Mouse (Mus musculus): ENCODE measurements around the gene Tnf. TPM values are rescaled to one million over a fixed set of nuclear protein-coding genes. Genes with fewer than 3 reads are reported as not detected.

The Tnf gene
- polyA plus RNA-seq, 1 experiment = 7.4 TPM

- 84% methylated on average over 7 of the region's 7 CpGs for WGBS
- Histone ChIP-seq H3K4me1 (ENCODE audit: control insufficient read depth, insufficient read depth, low read length) (no peaks in the 10 kb centered on the region), H3K4me3 (replicated peaks; ENCODE audit: control insufficient read depth, low read depth, low read length) (no peak overlapping the region), H3K27ac (ENCODE audit: control insufficient read depth, insufficient read depth, low read depth, low read length, poor library complexity) (no peak overlapping the region)
- TF ChIP-seq POLR2A (IDR thresholded peaks at IDR 0.05; ENCODE audit: borderline replicate concordance, control insufficient read depth, low read depth, low read length) (no peak), CTCF (IDR thresholded peaks at IDR 0.05; ENCODE audit: control insufficient read depth, insufficient read depth, low read length) (no peak)
These were observed 47.2 kb downstream of the Tnf start for GRCm38 (mm10) chr17:35154616-35155015.

DNA sequence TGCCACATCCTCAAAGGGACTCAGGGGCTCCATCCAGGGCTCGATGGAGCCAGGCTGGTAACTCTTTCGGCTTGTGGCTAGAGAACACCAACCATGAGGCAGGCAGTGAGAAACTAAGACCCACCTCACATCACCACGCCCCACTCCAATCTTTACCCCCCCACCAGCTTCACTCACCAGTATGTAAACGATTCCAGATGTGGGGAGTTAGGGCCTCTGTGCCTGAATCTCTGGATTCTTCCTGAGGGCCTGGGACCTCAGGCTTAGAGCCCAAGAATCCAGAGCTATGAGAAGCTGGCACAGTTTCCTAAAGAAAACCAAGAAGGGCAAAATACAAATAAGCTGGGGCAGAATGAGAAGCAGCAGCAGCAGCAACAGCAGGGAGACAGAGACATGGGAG is 47.9 kb downstream of the Tnf start:
- no peaks in the 10 kb centered on the region for H3K4me1 ChIP-seq (ENCODE audit: control insufficient read depth, insufficient read depth, low read length)
- no peak for TF ChIP-seq CTCF (IDR thresholded peaks at IDR 0.05; ENCODE audit: control insufficient read depth, insufficient read depth, low read length)
- TF ChIP-seq POLR2A (IDR thresholded peaks at IDR 0.05; ENCODE audit: borderline replicate concordance, control insufficient read depth, low read depth, low read length) = no peak
- 86% methylated on average over 4 of the region's 4 CpGs for WGBS
- H3K27ac ChIP-seq (ENCODE audit: control insufficient read depth, insufficient read depth, low read depth, low read length, poor library complexity) = no peak overlapping the region
- no peak overlapping the region for H3K4me3 ChIP-seq (replicated peaks; ENCODE audit: control insufficient read depth, low read depth, low read length)

GRCm38 (mm10) chr17:35153077-35153476 is 48.7 kb downstream of the Tnf start:
- H3K4me3 ChIP-seq (replicated peaks; ENCODE audit: control insufficient read depth, low read depth, low read length) = no peak overlapping the region
- TF ChIP-seq POLR2A (IDR thresholded peaks at IDR 0.05; ENCODE audit: borderline replicate concordance, control insufficient read depth, low read depth, low read length) = no peak
- TF ChIP-seq CTCF (IDR thresholded peaks at IDR 0.05; ENCODE audit: control insufficient read depth, insufficient read depth, low read length) = no peak
- 88% methylated on average over 9 of the region's 9 CpGs for WGBS
- no peaks in the 10 kb centered on the region for H3K4me1 ChIP-seq (ENCODE audit: control insufficient read depth, insufficient read depth, low read length)
- no peak overlapping the region for H3K27ac ChIP-seq (ENCODE audit: control insufficient read depth, insufficient read depth, low read depth, low read length, poor library complexity)

DNA sequence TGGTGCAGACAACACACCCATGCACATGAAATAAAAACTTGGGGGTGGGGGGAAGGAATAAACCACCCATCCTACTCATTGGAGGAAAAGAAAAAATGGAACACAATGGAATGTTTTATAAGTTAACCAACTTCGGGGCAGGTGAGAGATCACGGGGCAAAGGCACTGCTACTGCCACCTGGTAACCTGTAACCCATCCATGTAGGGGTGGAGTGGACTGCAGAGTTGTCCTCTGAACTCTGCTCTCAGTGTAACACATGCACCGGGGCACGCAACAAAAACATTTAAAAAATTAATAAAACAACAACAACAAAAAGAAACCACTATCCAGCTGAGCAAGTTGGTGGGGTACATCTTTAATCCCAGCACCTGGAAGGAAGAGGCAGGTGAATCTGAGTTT is 49.7 kb downstream of the Tnf start:
- TF ChIP-seq CTCF (IDR thresholded peaks at IDR 0.05; ENCODE audit: control insufficient read depth, insufficient read depth, low read length) (no peak), POLR2A (IDR thresholded peaks at IDR 0.05; ENCODE audit: borderline replicate concordance, control insufficient read depth, low read depth, low read length) (no peak)
- 91% methylated on average over 4 of the region's 4 CpGs for WGBS

More for the DNA sequence above, 49.7 kb downstream of the Tnf start:
- Histone ChIP-seq H3K4me3 (replicated peaks; ENCODE audit: control insufficient read depth, low read depth, low read length) (no peak overlapping the region), H3K27ac (ENCODE audit: control insufficient read depth, insufficient read depth, low read depth, low read length, poor library complexity) (no peak overlapping the region), H3K4me1 (ENCODE audit: control insufficient read depth, insufficient read depth, low read length) (no peaks in the 10 kb centered on the region)

Other genes with a start within 250 kb of the Tnf start
- 1.3 and 5.5 TPM in 2 replicates for gene Hspa1b, start 242.8 kb downstream of the Tnf start, polyA plus RNA-seq (2011; ENCODE audit: insufficient read depth, insufficient read length, low replicate concordance, missing spikeins)
- not detected in 2 replicates for gene Gm20481, start 232.1 kb downstream of the Tnf start, polyA plus RNA-seq (2011; ENCODE audit: insufficient read depth, insufficient read length, low replicate concordance, missing spikeins)
- gene Hspa1a, start 229.9 kb downstream of the Tnf start, polyA plus RNA-seq (2011; ENCODE audit: insufficient read depth, insufficient read length, low replicate concordance, missing spikeins) = 1.9 TPM in 1 of 2 replicates, not detected in the other
- gene Hspa1l, start 229.3 kb downstream of the Tnf start, polyA plus RNA-seq (2011; ENCODE audit: insufficient read depth, insufficient read length, low replicate concordance, missing spikeins) = not detected in 2 replicates
- 70.0 and 84.5 TPM in 2 replicates for gene Lsm2, start 220.1 kb downstream of the Tnf start, polyA plus RNA-seq (2011; ENCODE audit: insufficient read depth, insufficient read length, low replicate concordance, missing spikeins)
- gene Vars, start 201.0 kb downstream of the Tnf start, polyA plus RNA-seq (2011; ENCODE audit: insufficient read depth, insufficient read length, low replicate concordance, missing spikeins) = 117 and 158 TPM in 2 replicates
- gene Vwa7, start 185.4 kb downstream of the Tnf start, polyA plus RNA-seq (2011; ENCODE audit: insufficient read depth, insufficient read length, low replicate concordance, missing spikeins) = 0.77 and 1.2 TPM in 2 replicates
- gene Sapcd1, start 174.0 kb downstream of the Tnf start, polyA plus RNA-seq (2011; ENCODE audit: insufficient read depth, insufficient read length, low replicate concordance, missing spikeins) = 18.9 and 31.7 TPM in 2 replicates
- 12.1 and 17.2 TPM in 2 replicates for gene Msh5, start 155.3 kb downstream of the Tnf start, polyA plus RNA-seq (2011; ENCODE audit: insufficient read depth, insufficient read length, low replicate concordance, missing spikeins)
- gene Clic1, start 152.0 kb downstream of the Tnf start, polyA plus RNA-seq (2011; ENCODE audit: insufficient read depth, insufficient read length, low replicate concordance, missing spikeins) = 76.2 and 141 TPM in 2 replicates
- gene Ddah2, start 143.0 kb downstream of the Tnf start, polyA plus RNA-seq (2011; ENCODE audit: insufficient read depth, insufficient read length, low replicate concordance, missing spikeins) = 12.5 and 15.2 TPM in 2 replicates
- 1.6 and 1.7 TPM in 2 replicates for gene Ly6g6c, start 136.6 kb downstream of the Tnf start, polyA plus RNA-seq (2011; ENCODE audit: insufficient read depth, insufficient read length, low replicate concordance, missing spikeins)
- 16.5 and 35.6 TPM in 2 replicates for gene Mpig6b, start 135.8 kb downstream of the Tnf start, polyA plus RNA-seq (2011; ENCODE audit: insufficient read depth, insufficient read length, low replicate concordance, missing spikeins)
- gene Ly6g6e, start 125.1 kb downstream of the Tnf start, polyA plus RNA-seq (2011; ENCODE audit: insufficient read depth, insufficient read length, low replicate concordance, missing spikeins) = 1.3 TPM in 1 of 2 replicates, not detected in the other
- 9.2 and 26.2 TPM in 2 replicates for gene Ly6g6d, start 123.9 kb downstream of the Tnf start, polyA plus RNA-seq (2011; ENCODE audit: insufficient read depth, insufficient read length, low replicate concordance, missing spikeins)
- 14.3 and 53.1 TPM in 2 replicates for gene Ly6g6f, start 116.4 kb downstream of the Tnf start, polyA plus RNA-seq (2011; ENCODE audit: insufficient read depth, insufficient read length, low replicate concordance, missing spikeins)
- gene Abhd16a, start 112.7 kb downstream of the Tnf start, polyA plus RNA-seq (2011; ENCODE audit: insufficient read depth, insufficient read length, low replicate concordance, missing spikeins) = 48.7 and 73.1 TPM in 2 replicates
- not detected in 2 replicates for gene Ly6g5c, start 93.7 kb downstream of the Tnf start, polyA plus RNA-seq (2011; ENCODE audit: insufficient read depth, insufficient read length, low replicate concordance, missing spikeins)
- 3.4 and 4.7 TPM in 2 replicates for gene Ly6g5b, start 86.6 kb downstream of the Tnf start, polyA plus RNA-seq (2011; ENCODE audit: insufficient read depth, insufficient read length, low replicate concordance, missing spikeins)
- 29.8 and 39.0 TPM in 2 replicates for gene Gpank1, start 80.6 kb downstream of the Tnf start, polyA plus RNA-seq (2011; ENCODE audit: insufficient read depth, insufficient read length, low replicate concordance, missing spikeins)
- 155 and 166 TPM in 2 replicates for gene Csnk2b, start 80.0 kb downstream of the Tnf start, polyA plus RNA-seq (2011; ENCODE audit: insufficient read depth, insufficient read length, low replicate concordance, missing spikeins)
- 6.8 and 20.2 TPM in 2 replicates for gene D17H6S53E, start 75.6 kb downstream of the Tnf start, polyA plus RNA-seq (2011; ENCODE audit: insufficient read depth, insufficient read length, low replicate concordance, missing spikeins)
- 6.0 TPM in 1 of 2 replicates, not detected in the other for gene Apom, start 70.0 kb downstream of the Tnf start, polyA plus RNA-seq (2011; ENCODE audit: insufficient read depth, insufficient read length, low replicate concordance, missing spikeins)
- 104 and 195 TPM in 2 replicates for gene Bag6, start 66.8 kb downstream of the Tnf start, polyA plus RNA-seq (2011; ENCODE audit: insufficient read depth, insufficient read length, low replicate concordance, missing spikeins)
- 208 and 214 TPM in 2 replicates for gene Prrc2a, start 37.1 kb downstream of the Tnf start, polyA plus RNA-seq (2011; ENCODE audit: insufficient read depth, insufficient read length, low replicate concordance, missing spikeins)
- gene Aif1, start 25.9 kb downstream of the Tnf start, polyA plus RNA-seq (2011; ENCODE audit: insufficient read depth, insufficient read length, low replicate concordance, missing spikeins) = 48.9 and 51.7 TPM in 2 replicates
- 50.4 and 139 TPM in 2 replicates for gene Lst1, start 13.6 kb downstream of the Tnf start, polyA plus RNA-seq (2011; ENCODE audit: insufficient read depth, insufficient read length, low replicate concordance, missing spikeins)
- 38.6 and 66.2 TPM in 2 replicates for gene Ltb, start 7.6 kb downstream of the Tnf start, polyA plus RNA-seq (2011; ENCODE audit: insufficient read depth, insufficient read length, low replicate concordance, missing spikeins)
- 3.5 and 4.4 TPM in 2 replicates for gene Lta, start 3.3 kb upstream of the Tnf start, polyA plus RNA-seq (2011; ENCODE audit: insufficient read depth, insufficient read length, low replicate concordance, missing spikeins)
- not detected in 2 replicates for gene Gm16181, start 18.8 kb upstream of the Tnf start, polyA plus RNA-seq (2011; ENCODE audit: insufficient read depth, insufficient read length, low replicate concordance, missing spikeins)
- gene Atp6v1g2, start 31.7 kb upstream of the Tnf start, polyA plus RNA-seq (2011; ENCODE audit: insufficient read depth, insufficient read length, low replicate concordance, missing spikeins) = 4.1 and 9.9 TPM in 2 replicates
- gene Nfkbil1, start 33.8 kb upstream of the Tnf start, polyA plus RNA-seq (2011; ENCODE audit: insufficient read depth, insufficient read length, low replicate concordance, missing spikeins) = 9.9 and 24.9 TPM in 2 replicates
- 275 and 374 TPM in 2 replicates for gene Ddx39b, start 39.7 kb upstream of the Tnf start, polyA plus RNA-seq (2011; ENCODE audit: insufficient read depth, insufficient read length, low replicate concordance, missing spikeins)
- gene H2-D1, start 60.7 kb upstream of the Tnf start, polyA plus RNA-seq (2011; ENCODE audit: insufficient read depth, insufficient read length, low replicate concordance, missing spikeins) = 399 and 727 TPM in 2 replicates
- not detected in 2 replicates for gene H2-Q1, start 118.4 kb upstream of the Tnf start, polyA plus RNA-seq (2011; ENCODE audit: insufficient read depth, insufficient read length, low replicate concordance, missing spikeins)
- not detected in 2 replicates for gene H2-Q2, start 140.2 kb upstream of the Tnf start, polyA plus RNA-seq (2011; ENCODE audit: insufficient read depth, insufficient read length, low replicate concordance, missing spikeins)
- 62.5 and 82.4 TPM in 2 replicates for gene H2-Q4, start 177.6 kb upstream of the Tnf start, polyA plus RNA-seq (2011; ENCODE audit: insufficient read depth, insufficient read length, low replicate concordance, missing spikeins)
- 52.3 and 95.2 TPM in 2 replicates for gene H2-Q6, start 222.8 kb upstream of the Tnf start, polyA plus RNA-seq (2011; ENCODE audit: insufficient read depth, insufficient read length, low replicate concordance, missing spikeins)
- 43.9 and 101 TPM in 2 replicates for gene H2-Q7, start 237.1 kb upstream of the Tnf start, polyA plus RNA-seq (2011; ENCODE audit: insufficient read depth, insufficient read length, low replicate concordance, missing spikeins)